Mouse (Mus musculus) T-helper 17 cell (primary cell): ENCODE data around the gene Rcor3.

ENCODE experiments used
- in situ Hi-C, 2 experiments: fragments of 300-600 bp; cut with MboI, MseI; formaldehyde crosslinking; loops; 1 replicate in 1 of 2; 2 replicates in 1 of 2; pipeline ENCODE4 v1.15.1; 2025; ENCODE audit warnings: high pct_unique_total_duplicates in 2 of 2

Gene Rcor3

GRCm38 (mm10) chr1:192137926-192138910 lies at the start of gene Rcor3:
TSS of gene Rcor3 (minus strand) at chr1:192138062.
- in situ Hi-C loops: loop anchor here in 1 of 2 experiments (10.0 kb wide), 1 partner anchor 1213 kb away; the partner anchor contains the start of gene Angel2

- in situ Hi-C loops: loop anchor here in 1 of 2 experiments (10.0 kb wide), 1 partner anchor 253 kb away; no protein-coding TSS in a partner anchor
Observed at GRCm38 (mm10) chr1:192181696-192182257, 43.9 kb upstream of the Rcor3 start.

- in situ Hi-C loops: loop anchor here (5.0 to 10.0 kb wide), 2 partner anchors 255 to 422 kb away; no protein-coding TSS in a partner anchor
Observed at GRCm38 (mm10) chr1:192179877-192180276, 42.0 kb upstream of the Rcor3 start.

DNA sequence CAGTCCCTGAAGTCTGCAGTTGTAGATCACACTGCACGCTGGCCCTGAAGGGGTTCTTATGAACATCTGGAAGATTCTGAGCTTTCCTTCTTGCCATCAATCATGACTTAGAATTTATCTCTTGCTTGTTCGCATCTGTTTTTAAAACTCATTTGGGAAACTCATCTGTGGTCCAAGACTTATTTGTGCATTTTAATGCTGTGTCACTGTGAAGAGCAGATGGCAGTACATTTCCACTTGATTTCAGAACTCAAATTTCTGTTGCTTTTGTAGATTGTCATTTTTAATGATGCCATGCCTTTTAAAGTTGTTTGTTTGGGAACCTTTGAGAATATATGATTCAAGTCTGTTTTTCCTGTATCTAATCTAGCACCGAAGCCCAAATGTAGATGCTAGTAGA lies 33.6 kb upstream of the Rcor3 start:
- in situ Hi-C loops: no loop called here

DNA sequence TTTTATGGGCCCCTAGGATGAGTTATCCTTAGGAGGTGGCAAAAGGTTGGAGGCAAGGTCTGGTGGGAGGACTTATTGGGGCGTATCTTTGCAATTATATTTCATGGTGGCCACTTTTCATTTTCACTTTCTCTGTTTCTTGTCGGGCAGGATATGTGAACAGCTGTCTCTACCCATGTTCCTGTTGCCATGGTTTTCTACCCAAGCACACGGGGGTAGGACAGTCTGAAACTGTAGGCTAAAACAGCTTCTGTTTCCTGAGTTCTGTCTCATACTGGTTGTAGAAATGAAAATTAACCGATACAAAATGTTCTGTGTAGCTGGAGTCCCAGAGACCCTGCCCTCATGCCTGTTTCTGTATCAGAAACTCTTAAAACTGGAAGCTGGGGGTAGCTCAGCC lies 13.3 kb upstream of the Rcor3 start:
- in situ Hi-C loops: no loop called here

GRCm38 (mm10) chr1:192140313-192140712 lies 2.5 kb upstream of the Rcor3 start:
- in situ Hi-C loops: loop anchor here in 1 of 2 experiments (5.0 kb wide), 1 partner anchor 47 kb away; no protein-coding TSS in a partner anchor

DNA sequence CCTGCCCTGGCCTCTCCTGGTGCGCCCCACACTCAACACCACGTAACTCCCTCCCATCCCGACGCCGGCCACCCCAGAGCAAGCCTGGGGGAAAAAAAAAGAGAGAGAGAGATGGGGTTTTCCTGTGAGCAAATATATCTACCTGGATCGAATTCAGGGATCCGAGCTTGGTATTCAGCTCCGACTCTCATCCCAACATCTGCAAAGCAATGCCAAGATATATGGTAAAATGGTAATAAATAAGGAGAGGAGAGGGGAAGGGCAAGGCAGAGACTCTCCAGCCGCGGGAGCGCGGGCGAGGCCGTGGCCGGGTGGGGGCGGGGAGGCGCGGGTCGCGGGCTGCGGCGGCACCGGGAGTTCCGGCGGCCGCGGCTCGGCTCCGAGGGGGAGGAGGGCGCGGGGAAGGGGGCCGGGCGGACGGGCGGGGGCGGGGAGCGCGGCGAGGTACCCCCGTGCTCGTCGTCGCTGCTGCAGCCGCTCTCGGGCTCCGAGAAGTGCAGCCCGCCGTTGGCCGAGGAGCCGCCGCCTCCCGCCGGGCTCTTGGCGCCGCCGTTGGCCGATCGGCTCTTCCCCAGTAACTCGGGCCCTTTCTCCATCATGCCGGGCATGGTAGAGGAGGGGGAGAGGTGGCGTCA lies 454 bp downstream of the Rcor3 start:
- in situ Hi-C loops: loop anchor here in 1 of 2 experiments (10.0 kb wide), 1 partner anchor 1213 kb away; the partner anchor contains the start of gene Angel2

DNA sequence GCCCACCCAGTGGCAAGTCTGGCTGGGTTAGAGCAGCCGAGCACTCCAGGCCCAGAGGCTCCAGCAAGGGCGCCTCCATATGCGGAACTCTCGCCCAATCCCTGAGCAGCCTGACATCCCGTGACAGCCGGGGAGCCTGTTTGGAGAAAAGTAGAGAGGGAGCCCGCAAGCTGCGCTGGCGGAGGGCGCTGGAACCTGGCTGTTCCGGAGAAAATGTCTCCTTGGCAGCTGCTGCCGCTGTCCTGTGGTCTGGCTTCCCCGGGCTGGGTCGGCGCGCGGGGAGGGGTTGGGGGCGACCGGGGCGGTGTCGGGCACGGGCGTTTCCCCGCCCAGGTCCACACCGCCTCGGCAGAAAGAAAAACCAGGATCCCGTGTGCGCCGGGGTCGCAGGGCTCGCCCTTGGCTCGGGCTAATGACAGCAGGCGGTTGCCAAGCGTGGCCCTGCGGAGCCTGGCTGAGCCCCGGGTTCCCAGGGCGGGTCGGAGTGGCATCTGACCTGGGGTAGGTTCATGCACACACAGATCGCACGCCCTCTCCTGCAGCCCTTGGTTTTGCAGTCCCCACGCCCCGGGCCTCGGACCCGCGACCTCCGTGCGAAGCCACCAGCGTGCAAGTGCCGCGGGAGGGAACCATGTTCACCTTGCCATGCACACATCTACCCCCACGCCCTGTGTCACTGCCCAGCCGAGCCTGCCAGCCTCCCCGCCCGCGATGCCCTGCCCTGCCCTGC lies 1.1 kb downstream of the Rcor3 start:
- in situ Hi-C loops: loop anchor here in 1 of 2 experiments (10.0 kb wide), 1 partner anchor 1212 kb away; the partner anchor contains the start of gene Angel2

DNA sequence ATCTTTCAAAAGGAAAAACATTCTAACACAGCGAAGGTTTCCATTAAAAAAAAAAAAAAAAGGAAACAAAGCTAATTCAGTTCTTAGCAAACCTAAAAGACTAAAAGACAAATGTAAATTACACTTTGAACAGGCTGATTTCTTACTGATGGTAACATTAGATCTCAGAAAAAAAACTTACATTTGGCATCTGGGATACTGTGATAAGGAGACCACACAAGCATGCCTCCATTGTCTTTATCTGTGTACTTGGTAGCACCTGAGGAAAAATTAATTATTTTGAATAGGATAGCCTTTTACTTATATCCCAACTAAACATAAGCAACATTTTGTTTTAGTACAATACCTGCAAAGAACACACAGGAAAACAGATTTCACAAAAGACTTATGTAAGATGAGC lies 7.7 kb downstream of the Rcor3 start:
- in situ Hi-C loops: loop anchor here in 1 of 2 experiments (10.0 kb wide), 1 partner anchor 1205 kb away; the partner anchor contains the start of gene Angel2

DNA sequence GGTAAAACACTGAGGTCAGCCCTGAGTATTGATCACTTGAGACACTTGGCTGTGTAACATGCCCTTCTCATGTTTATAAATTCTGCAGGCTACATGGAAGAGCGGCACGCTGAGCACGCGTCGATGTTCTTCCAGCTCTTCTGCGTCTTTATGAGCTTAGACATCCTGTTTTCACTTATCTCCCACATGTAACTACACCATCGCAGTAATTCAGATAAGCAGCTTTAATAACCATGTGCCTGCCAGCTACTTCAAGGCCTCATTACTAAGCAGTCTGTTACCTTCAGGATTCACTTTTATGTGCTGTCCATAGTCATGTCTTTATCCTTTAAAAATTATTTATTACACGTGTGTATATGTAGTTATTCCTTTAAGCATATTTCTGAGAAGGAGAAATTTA lies 9.5 kb downstream of the Rcor3 start:
- in situ Hi-C loops: no loop called here

GRCm38 (mm10) chr1:192125761-192126160 lies 12.1 kb downstream of the Rcor3 start:
- in situ Hi-C loops: no loop called here

DNA sequence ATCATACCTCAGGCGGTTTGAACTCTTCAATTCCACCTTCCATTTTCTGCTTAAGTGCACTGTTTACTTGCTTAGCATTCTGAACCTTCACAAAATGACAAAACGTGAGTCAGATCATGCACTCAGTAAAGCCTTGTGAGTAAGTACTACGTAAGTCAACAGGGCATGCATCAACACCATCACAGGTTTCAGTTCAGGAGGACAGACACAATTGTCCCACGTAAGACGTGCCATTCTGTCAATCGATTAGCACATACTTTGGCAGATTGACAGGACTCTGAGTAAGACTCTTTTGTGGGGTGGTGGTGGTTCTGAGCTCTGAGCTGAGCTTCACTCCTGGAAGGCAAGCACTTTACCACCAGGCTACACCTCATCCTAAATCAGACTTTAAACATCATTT lies 21.6 kb downstream of the Rcor3 start:
- in situ Hi-C loops: no loop called here

- in situ Hi-C loops: no loop called here
Observed at GRCm38 (mm10) chr1:192115378-192115777, 22.5 kb downstream of the Rcor3 start.

DNA sequence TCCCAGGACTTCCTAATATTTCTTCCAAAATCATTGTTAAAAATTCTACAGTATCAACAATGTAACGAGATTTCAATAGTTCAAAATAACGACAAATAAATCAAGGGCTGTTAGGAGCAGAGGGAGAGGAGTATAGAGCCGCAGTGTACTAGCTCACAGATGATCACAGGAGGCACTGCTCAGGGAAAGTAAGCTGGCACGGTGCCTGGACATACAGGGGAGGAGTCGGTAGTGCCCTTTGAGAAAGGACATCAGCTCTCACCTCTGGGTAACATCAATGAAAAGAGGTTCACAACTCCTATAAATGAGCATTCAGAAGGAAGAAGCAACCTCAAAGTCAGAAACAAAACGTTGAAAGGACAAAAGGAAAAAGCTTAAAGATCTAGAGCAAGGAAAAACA lies 28.7 kb downstream of the Rcor3 start:
- in situ Hi-C loops: no loop called here

DNA sequence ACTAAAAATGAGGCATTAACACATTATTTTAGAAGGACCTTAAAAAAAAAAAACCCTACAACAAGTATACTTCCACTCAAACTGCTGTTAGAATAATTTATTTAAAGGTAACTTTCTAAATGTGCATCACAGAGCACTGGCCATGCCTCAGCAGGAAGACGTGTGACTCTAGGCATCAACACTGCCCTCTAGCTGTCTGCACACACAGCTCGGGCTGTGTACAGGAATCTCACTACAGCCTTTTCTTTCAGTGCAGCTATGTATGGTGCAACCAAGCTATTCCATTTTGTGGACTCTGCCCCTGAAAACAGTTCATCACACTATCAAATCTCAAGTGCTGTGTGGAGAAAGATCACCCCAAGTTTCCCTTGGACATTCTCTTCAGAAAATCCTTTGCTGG lies 30.5 kb downstream of the Rcor3 start:
- in situ Hi-C loops: no loop called here

GRCm38 (mm10) chr1:192105902-192106389 lies 31.9 kb downstream of the Rcor3 start:
- in situ Hi-C loops: no loop called here

DNA sequence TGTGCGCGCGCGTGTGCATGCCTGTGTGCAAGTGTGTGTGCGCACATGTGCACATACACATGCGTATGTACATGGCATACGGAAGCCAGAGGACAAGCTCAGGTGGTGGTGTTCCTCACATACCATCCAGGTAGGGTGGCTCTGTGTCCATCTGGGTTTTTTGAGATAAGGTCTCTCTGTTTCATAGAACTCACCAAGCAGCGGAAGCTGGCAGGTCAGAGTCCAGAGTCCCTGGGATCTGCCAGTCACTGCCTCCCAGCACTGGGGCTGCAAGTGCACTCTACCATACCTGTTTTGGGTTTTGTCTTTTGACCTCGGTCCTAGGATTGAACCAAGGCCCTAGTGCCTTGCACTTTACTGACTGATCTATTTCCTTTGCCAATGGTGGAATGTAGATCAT lies 33.8 kb downstream of the Rcor3 start:
- in situ Hi-C loops: no loop called here

DNA sequence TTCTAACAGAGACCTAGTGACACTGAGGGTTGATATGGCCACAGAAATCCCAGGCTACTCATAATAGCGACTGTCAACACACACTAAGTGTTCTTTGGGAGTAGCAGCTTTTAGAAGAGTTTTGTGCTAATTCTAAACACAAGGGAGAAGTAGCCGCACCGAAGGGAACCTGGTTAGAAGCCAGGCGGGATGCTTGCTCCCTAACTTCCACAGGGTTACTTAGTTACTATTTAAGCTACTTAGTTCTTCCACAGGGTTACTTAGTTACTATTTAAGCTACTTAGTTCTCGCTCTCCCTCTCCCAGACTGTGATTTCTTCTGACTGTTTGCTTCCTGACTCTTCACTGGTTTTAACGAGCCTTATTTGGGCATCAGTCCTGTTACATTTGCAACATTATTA lies 34.7 kb downstream of the Rcor3 start:
- in situ Hi-C loops: no loop called here

DNA sequence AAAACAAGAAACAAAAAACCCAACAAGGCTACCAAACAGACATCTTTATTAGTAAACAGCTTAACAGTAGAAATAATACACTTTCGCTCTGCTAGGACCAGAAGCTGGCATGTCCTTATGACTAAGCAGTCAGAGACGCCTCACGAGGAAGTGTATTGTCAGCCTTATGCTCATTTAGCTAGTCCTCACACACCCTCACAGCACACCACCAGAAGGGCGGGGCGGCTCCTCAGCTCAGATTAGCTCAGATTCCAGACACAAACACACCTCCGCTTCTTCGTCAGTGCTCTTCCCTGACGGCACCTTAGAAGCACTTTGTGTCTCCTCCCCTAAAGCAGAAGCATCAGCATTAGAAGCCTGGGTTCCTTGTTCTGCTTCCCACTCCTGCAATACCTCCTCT lies 36.5 kb downstream of the Rcor3 start:
- in situ Hi-C loops: no loop called here

- in situ Hi-C loops: no loop called here
Observed at GRCm38 (mm10) chr1:192100742-192101141, 37.1 kb downstream of the Rcor3 start.

DNA sequence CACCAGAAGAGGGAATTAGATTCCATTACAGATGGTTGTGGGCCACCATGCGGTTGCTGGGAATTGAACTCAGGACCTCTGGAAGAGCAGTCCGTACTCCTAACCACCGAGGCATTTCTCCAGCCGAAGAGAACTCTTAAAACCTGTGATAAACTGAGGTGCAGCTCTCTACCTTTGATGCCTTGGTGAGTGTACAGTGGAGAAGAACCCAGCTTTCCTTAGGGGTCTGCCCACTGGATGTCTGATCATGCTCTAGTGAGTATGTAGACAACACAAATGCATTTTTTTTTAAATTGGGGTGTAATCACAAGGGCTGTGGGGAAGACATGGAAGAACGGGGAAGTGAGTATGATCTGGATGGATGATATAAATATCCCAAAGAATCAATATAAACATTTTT lies 42.2 kb downstream of the Rcor3 start:
- in situ Hi-C loops: loop anchor here in 1 of 2 experiments (5.0 kb wide), 1 partner anchor 268 kb away; no protein-coding TSS in a partner anchor
